Mouse (Mus musculus): ENCODE data around the gene Sh3d19. TPM values are rescaled to one million over a fixed set of nuclear protein-coding genes. Genes with fewer than 3 reads are reported as not detected.
"Not testable (repeated sequence)": the region's sequence is repeated elsewhere in the genome, so short reads cannot be mapped to it uniquely, and the experiment has no call there.

Gene Sh3d19
- polyA plus RNA-seq, 1 experiment from 2014 or later = 11.3 TPM

GRCm38 (mm10) chr3:85969040-85969439 lies 1.9 kb upstream of the Sh3d19 start:
- H3K27ac ChIP-seq (ENCODE audit: low read length) = no peak overlapping the region
- no peaks in the 10 kb centered on the region for H3K9me3 ChIP-seq (replicated peaks; ENCODE audit: control insufficient read depth, low read length)
- ATAC-seq (replicated peaks; ENCODE audit: extremely low read depth, insufficient read depth, low FRiP score) = no peak
- H3K4me1 ChIP-seq (ENCODE audit: control insufficient read depth, insufficient read depth, low read length) = peaks cover 11% of the 10 kb centered on the region
- H3K4me2 ChIP-seq (ENCODE audit: low read depth, low read length) = no peak overlapping the region
- no peak overlapping the region for H3K9ac ChIP-seq (ENCODE audit: low read length)
- WGBS = 83% methylated on average over 8 of the region's 8 CpGs
- no peaks in the 10 kb centered on the region for H3K27me3 ChIP-seq (ENCODE audit: control insufficient read depth, insufficient read depth, low read length)
- H3K4me3 ChIP-seq (ENCODE audit: low read length) = no peak overlapping the region
- no peaks in the 10 kb centered on the region for H3K36me3 ChIP-seq (ENCODE audit: control insufficient read depth, insufficient read depth)

GRCm38 (mm10) chr3:85971599-85971975 lies 678 bp downstream of the Sh3d19 start:
- no peaks in the 10 kb centered on the region for H3K36me3 ChIP-seq (ENCODE audit: control insufficient read depth, insufficient read depth)

GRCm38 (mm10) chr3:85973376-85974140 lies 2.6 kb downstream of the Sh3d19 start:
- Histone ChIP-seq H3K4me2 (ENCODE audit: low read depth, low read length) (no peak overlapping the region), H3K36me3 (ENCODE audit: control insufficient read depth, insufficient read depth) (no peaks in the 10 kb centered on the region), H3K27ac (ENCODE audit: low read length) (no peak overlapping the region), H3K9me3 (replicated peaks; ENCODE audit: control insufficient read depth, low read length) (no peaks in the 10 kb centered on the region), H3K4me3 (ENCODE audit: low read length) (no peak overlapping the region), H3K27me3 (ENCODE audit: control insufficient read depth, insufficient read depth, low read length) (no peaks in the 10 kb centered on the region), H3K4me1 (ENCODE audit: control insufficient read depth, insufficient read depth, low read length) (peaks cover 11% of the 10 kb centered on the region), H3K9ac (ENCODE audit: low read length) (no peak overlapping the region)
- WGBS = 86% methylated on average over 10 of the region's 10 CpGs
- ATAC-seq (replicated peaks; ENCODE audit: extremely low read depth, insufficient read depth, low FRiP score) = no peak

More at GRCm38 (mm10) chr3:85971599-85971975, 678 bp downstream of the Sh3d19 start:
- Histone ChIP-seq H3K27me3 (ENCODE audit: control insufficient read depth, insufficient read depth, low read length) (no peaks in the 10 kb centered on the region), H3K4me1 (ENCODE audit: control insufficient read depth, insufficient read depth, low read length) (peaks cover 11% of the 10 kb centered on the region), H3K9me3 (replicated peaks; ENCODE audit: control insufficient read depth, low read length) (no peaks in the 10 kb centered on the region), H3K9ac (ENCODE audit: low read length) (peak overlapping the region; percentile 89), H3K27ac (ENCODE audit: low read length) (peak overlapping the region; percentile 64; the same call in 1 of the 2 replicates), H3K4me2 (ENCODE audit: low read depth, low read length) (peak overlapping the region; percentile 77), H3K4me3 (ENCODE audit: low read length) (peak overlapping the region; percentile 88)
- no peak for ATAC-seq (replicated peaks; ENCODE audit: extremely low read depth, insufficient read depth, low FRiP score)
- WGBS = 4% methylated on average over 13 of the region's 13 CpGs

GRCm38 (mm10) chr3:85974451-85974850 lies 3.5 kb downstream of the Sh3d19 start:
- ATAC-seq (replicated peaks; ENCODE audit: extremely low read depth, insufficient read depth, low FRiP score) = no peak
- no peaks in the 10 kb centered on the region for H3K36me3 ChIP-seq (ENCODE audit: control insufficient read depth, insufficient read depth)
- H3K4me3 ChIP-seq (ENCODE audit: low read length) = no peak overlapping the region
- H3K4me2 ChIP-seq (ENCODE audit: low read depth, low read length) = no peak overlapping the region
- H3K9ac ChIP-seq (ENCODE audit: low read length) = no peak overlapping the region
- no peaks in the 10 kb centered on the region for H3K9me3 ChIP-seq (replicated peaks; ENCODE audit: control insufficient read depth, low read length)
- H3K4me1 ChIP-seq (ENCODE audit: control insufficient read depth, insufficient read depth, low read length) = peaks cover 11% of the 10 kb centered on the region
- H3K27me3 ChIP-seq (ENCODE audit: control insufficient read depth, insufficient read depth, low read length) = no peaks in the 10 kb centered on the region
- H3K27ac ChIP-seq (ENCODE audit: low read length) = no peak overlapping the region
- 70% methylated on average over 4 of the region's 4 CpGs for WGBS

- Histone ChIP-seq H3K36me3 (ENCODE audit: control insufficient read depth, insufficient read depth) (no peaks in the 10 kb centered on the region), H3K9me3 (replicated peaks; ENCODE audit: control insufficient read depth, low read length) (peaks cover 5% of the 10 kb centered on the region; the same call in 1 of the 2 replicates), H3K4me3 (ENCODE audit: low read length) (no peak overlapping the region), H3K4me1 (ENCODE audit: control insufficient read depth, insufficient read depth, low read length) (peaks cover 3% of the 10 kb centered on the region; the same call in 1 of the 2 replicates), H3K27ac (ENCODE audit: low read length) (no peak overlapping the region), H3K27me3 (ENCODE audit: control insufficient read depth, insufficient read depth, low read length) (no peaks in the 10 kb centered on the region), H3K9ac (ENCODE audit: low read length) (no peak overlapping the region), H3K4me2 (ENCODE audit: low read depth, low read length) (no peak overlapping the region)
- no peak for ATAC-seq (replicated peaks; ENCODE audit: extremely low read depth, insufficient read depth, low FRiP score)
- 60% methylated on average over 4 of the region's 4 CpGs for WGBS
These were observed 9.1 kb downstream of the Sh3d19 start for GRCm38 (mm10) chr3:85980036-85980435.

GRCm38 (mm10) chr3:85981761-85982160 lies 10.9 kb downstream of the Sh3d19 start:
- not testable (repeated sequence) for H3K4me2 ChIP-seq (ENCODE audit: low read depth, low read length); H3K36me3 ChIP-seq (ENCODE audit: control insufficient read depth, insufficient read depth); H3K9ac ChIP-seq (ENCODE audit: low read length); H3K4me1 ChIP-seq (ENCODE audit: control insufficient read depth, insufficient read depth, low read length); H3K27ac ChIP-seq (ENCODE audit: low read length); H3K9me3 ChIP-seq (replicated peaks; ENCODE audit: control insufficient read depth, low read length); H3K27me3 ChIP-seq (ENCODE audit: control insufficient read depth, insufficient read depth, low read length); ATAC-seq (replicated peaks; ENCODE audit: extremely low read depth, insufficient read depth, low FRiP score); H3K4me3 ChIP-seq (ENCODE audit: low read length)
- 74% methylated on average over 2 of the region's 3 CpGs for WGBS

GRCm38 (mm10) chr3:85984537-85984936 lies 13.6 kb downstream of the Sh3d19 start:
- ATAC-seq (replicated peaks; ENCODE audit: extremely low read depth, insufficient read depth, low FRiP score) = no peak
- WGBS = 88% methylated on average over 6 of the region's 6 CpGs
- Histone ChIP-seq H3K4me2 (ENCODE audit: low read depth, low read length) (no peak overlapping the region), H3K9me3 (replicated peaks; ENCODE audit: control insufficient read depth, low read length) (peaks cover 5% of the 10 kb centered on the region; the same call in 1 of the 2 replicates), H3K36me3 (ENCODE audit: control insufficient read depth, insufficient read depth) (no peaks in the 10 kb centered on the region), H3K27me3 (ENCODE audit: control insufficient read depth, insufficient read depth, low read length) (no peaks in the 10 kb centered on the region), H3K27ac (ENCODE audit: low read length) (no peak overlapping the region), H3K4me1 (ENCODE audit: control insufficient read depth, insufficient read depth, low read length) (peaks cover 3% of the 10 kb centered on the region; the same call in 1 of the 2 replicates), H3K9ac (ENCODE audit: low read length) (no peak overlapping the region), H3K4me3 (ENCODE audit: low read length) (no peak overlapping the region)

- Histone ChIP-seq H3K9ac (ENCODE audit: low read length) (no peak overlapping the region), H3K4me2 (ENCODE audit: low read depth, low read length) (no peak overlapping the region), H3K27me3 (ENCODE audit: control insufficient read depth, insufficient read depth, low read length) (no peaks in the 10 kb centered on the region), H3K27ac (ENCODE audit: low read length) (no peak overlapping the region), H3K4me1 (ENCODE audit: control insufficient read depth, insufficient read depth, low read length) (no peaks in the 10 kb centered on the region), H3K36me3 (ENCODE audit: control insufficient read depth, insufficient read depth) (no peaks in the 10 kb centered on the region), H3K4me3 (ENCODE audit: low read length) (no peak overlapping the region), H3K9me3 (replicated peaks; ENCODE audit: control insufficient read depth, low read length) (no peaks in the 10 kb centered on the region)
- 88% methylated on average over 2 of the region's 2 CpGs for WGBS
- ATAC-seq (replicated peaks; ENCODE audit: extremely low read depth, insufficient read depth, low FRiP score) = no peak
These were observed 16.3 kb downstream of the Sh3d19 start for GRCm38 (mm10) chr3:85987225-85987624.

- H3K9me3 ChIP-seq (replicated peaks; ENCODE audit: control insufficient read depth, low read length) = no peaks in the 10 kb centered on the region
- no peak overlapping the region for H3K4me3 ChIP-seq (ENCODE audit: low read length)
- H3K36me3 ChIP-seq (ENCODE audit: control insufficient read depth, insufficient read depth) = no peaks in the 10 kb centered on the region
- no peaks in the 10 kb centered on the region for H3K27me3 ChIP-seq (ENCODE audit: control insufficient read depth, insufficient read depth, low read length)
- 61% methylated on average over 6 of the region's 6 CpGs for WGBS
- ATAC-seq (replicated peaks; ENCODE audit: extremely low read depth, insufficient read depth, low FRiP score) = no peak
- H3K4me1 ChIP-seq (ENCODE audit: control insufficient read depth, insufficient read depth, low read length) = peaks cover 11% of the 10 kb centered on the region
- no peak overlapping the region for H3K27ac ChIP-seq (ENCODE audit: low read length)
- H3K9ac ChIP-seq (ENCODE audit: low read length) = no peak overlapping the region
- H3K4me2 ChIP-seq (ENCODE audit: low read depth, low read length) = no peak overlapping the region
These were observed 20.4 kb downstream of the Sh3d19 start for GRCm38 (mm10) chr3:85991140-85991801.

Data from heart, embryonic 16.5 days (tissue).